In genomic region chr4:134186268-134186667, GRCm38 (mm10) we compare ENCODE assay signal across 1 mouse cellular context.
TF ChIP-seq lines count a peak whose summit lies in the region.

No protein-coding gene starts in this region.

TF ChIP-seq in CH12.LX, 34 proteins besides CTCF, POLR2A, EP300 and RAD21:
- TF ChIP-seq CHD2 (IDR thresholded peaks at IDR 0.05; ENCODE audit: low read length) (no peak), TCF12 (IDR thresholded peaks at IDR 0.05; ENCODE audit: low read depth, low read length) (no peak), TBP (conservative IDR thresholded peaks at IDR 0.05; ENCODE audit: low read depth, low read length) (no peak), PAX5 (IDR thresholded peaks at IDR 0.05; ENCODE audit: low read length) (no peak), KAT2A (IDR thresholded peaks at IDR 0.05; ENCODE audit: insufficient replicate concordance, low read length) (no peak), ZKSCAN1 (IDR thresholded peaks at IDR 0.05; ENCODE audit: borderline replicate concordance, low read depth, low read length) (no peak), MEF2A (IDR thresholded peaks at IDR 0.05; ENCODE audit: borderline replicate concordance, low read depth, low read length) (no peak), MYC (IDR thresholded peaks at IDR 0.05; ENCODE audit: low read depth, low read length) (no peak), E2F4 (IDR thresholded peaks at IDR 0.05; ENCODE audit: insufficient replicate concordance, low read depth, low read length) (no peak), ZC3H11A (IDR thresholded peaks at IDR 0.05; ENCODE audit: low read depth, low read length) (no peak), SMC3 (IDR thresholded peaks at IDR 0.05; ENCODE audit: low read depth, low read length) (no peak), NRF1 (IDR thresholded peaks at IDR 0.05; ENCODE audit: low read depth, low read length) (no peak), UBTF (IDR thresholded peaks at IDR 0.05; ENCODE audit: low read depth, low read length) (no peak), MAFK (IDR thresholded peaks at IDR 0.05; ENCODE audit: insufficient replicate concordance, low read length) (no peak), HCFC1 (IDR thresholded peaks at IDR 0.05; ENCODE audit: low read depth, low read length) (no peak), MAX (IDR thresholded peaks at IDR 0.05; ENCODE audit: low read length) (no peak), ZNF384 (IDR thresholded peaks at IDR 0.05; ENCODE audit: low read depth, low read length) (no peak)
